Mouse (Mus musculus) embryonic facial prominence, embryonic 12.5 days (tissue): ENCODE measurements around the gene Asb13. TPM values are rescaled to one million over a fixed set of nuclear protein-coding genes. Genes with fewer than 3 reads are reported as not detected.

Source experiments
- ATAC-seq: fragments of 200-750 bp; cut with Nextera tagmentation; 2 replicates; pipeline ENCODE4 v1.8.0; 2017; ENCODE audit not compliant: insufficient number of reproducible peaks, insufficient read depth, low FRiP score, low TSS enrichment
- H3K27ac ChIP-seq: fragments of 300-500 bp; sonication (generic); 2 replicates; pipeline ENCODE4 v1.5.1; 2016; ENCODE audit warnings: mild to moderate bottlenecking
- H3K27me3 ChIP-seq: fragments of 300-500 bp; sonication (generic); 2 replicates; pipeline ENCODE4 v1.6.1; 2016; ENCODE audit warnings: mild to moderate bottlenecking, moderate library complexity
- H3K36me3 ChIP-seq: fragments of 300-500 bp; sonication (generic); 2 replicates; pipeline ENCODE4 v1.6.1; 2016; ENCODE audit warnings: mild to moderate bottlenecking
- H3K4me1 ChIP-seq: fragments of 300-500 bp; sonication (generic); 2 replicates; pipeline ENCODE4 v1.6.1; 2016
- H3K4me2 ChIP-seq: fragments of 300-500 bp; sonication (generic); replicated peaks from 2 replicates; pipeline ENCODE4 v1.6.1; 2016; ENCODE audit warnings: mild to moderate bottlenecking, moderate library complexity
- H3K4me3 ChIP-seq: fragments of 300-500 bp; sonication (generic); 2 replicates; pipeline ENCODE4 v1.5.1; 2016; ENCODE audit warnings: mild to moderate bottlenecking
- H3K9ac ChIP-seq: fragments of 300-500 bp; sonication (generic); 2 replicates; pipeline ENCODE4 v1.6.1; 2016; ENCODE audit warnings: mild to moderate bottlenecking, moderate library complexity
- H3K9me3 ChIP-seq: fragments of 300-500 bp; sonication (generic); 2 replicates; pipeline ENCODE4 v1.6.1; 2016; ENCODE audit warnings: mild to moderate bottlenecking, moderate library complexity
- WGBS: fragments of 180-500 bp; shearing (Covaris S2); methylation state at CpG from one replicate; pipeline ENCODE4 v1.1.7; 2016; 5-methylcytosine and 5-hydroxymethylcytosine counted together
- polyA plus RNA-seq: library from polyadenylated mRNA; unstranded; fragments of >200 nt; fragmentation: Nextera tagmentation; extraction: Ambion mirVana; gene quantifications from 2 replicates; pipeline ENCODE4 v1.2.1, GENCODE M21; 2016

Asb13 gene
- polyA plus RNA-seq, 1 experiment from 2014 or later = 11.2 TPM

DNA sequence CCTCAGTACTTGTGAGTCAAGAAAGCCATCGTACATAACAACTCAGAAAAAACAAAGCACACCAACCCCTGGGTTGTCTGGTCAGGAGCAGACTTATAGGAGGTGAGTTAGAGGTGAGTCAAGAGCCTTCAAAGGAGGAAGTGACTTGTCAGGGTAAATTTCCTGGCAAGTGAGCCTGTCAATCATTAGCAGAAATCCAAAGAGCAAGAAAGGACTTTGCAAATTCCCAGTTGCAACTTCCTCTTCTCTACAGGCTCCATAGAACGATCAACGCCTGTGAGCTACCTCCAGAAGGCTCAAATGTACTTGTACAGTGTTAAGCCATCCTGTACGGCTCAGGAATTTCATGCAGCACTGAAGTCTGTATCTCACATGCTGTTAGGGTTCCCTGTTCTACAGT is 66.9 kb downstream of the Asb13 start:
- 54% methylated on average over 4 of the region's 4 CpGs for WGBS
- Histone ChIP-seq H3K36me3 (no peaks in the 10 kb centered on the region), H3K4me1 (peaks cover 16% of the 10 kb centered on the region; the same call in 1 of the 2 replicates), H3K27me3 (no peaks in the 10 kb centered on the region), H3K4me2 (no peak overlapping the region), H3K9me3 (no peaks in the 10 kb centered on the region), H3K9ac (no peak overlapping the region), H3K27ac (no peak overlapping the region), H3K4me3 (no peak overlapping the region)
- ATAC-seq = no peak

Other genes with a start within 250 kb of the Asb13 start
- 402 and 427 TPM in 2 replicates for gene Gdi2, start 96.0 kb upstream of the Asb13 start, polyA plus RNA-seq
- gene Fam208b, start 22.9 kb upstream of the Asb13 start, polyA plus RNA-seq = 27.6 and 29.1 TPM in 2 replicates
- 0.41 and 0.61 TPM in 2 replicates for gene Calml3, start 170.3 kb downstream of the Asb13 start, polyA plus RNA-seq
- 0.18 and 0.34 TPM in 2 replicates for gene Calm4, start 203.7 kb downstream of the Asb13 start, polyA plus RNA-seq
- gene Calm5, start 220.1 kb downstream of the Asb13 start, polyA plus RNA-seq = not detected in 2 replicates